Mouse (Mus musculus): ENCODE measurements around the gene Golgb1.

- TF ChIP-seq POLR2A (IDR thresholded peaks at IDR 0.05; ENCODE audit: borderline replicate concordance, extremely low read depth, insufficient read depth, insufficient read length, poor library complexity, severe bottlenecking) (no peak), CTCF (IDR thresholded peaks at IDR 0.05; ENCODE audit: borderline replicate concordance, extremely low read depth, insufficient read depth, insufficient read length) (no peak)
Observed at GRCm38 (mm10) chr16:36941137-36941727, 66.3 kb downstream of the Golgb1 start.
